Mouse (Mus musculus) hindbrain, embryonic 12.5 days (tissue): ENCODE results near the gene Rbms3. TPM values are rescaled to one million over a fixed set of nuclear protein-coding genes. Genes with fewer than 3 reads are reported as not detected.

Experiments
- ATAC-seq: fragments of 200-750 bp; cut with Nextera tagmentation; 2 replicates; pipeline ENCODE4 v1.8.0; 2017; ENCODE audit warnings: moderate TSS enrichment; ENCODE audit not compliant: low FRiP score
- H3K27ac ChIP-seq: fragments of 300-500 bp; sonication (generic); 2 replicates; pipeline ENCODE4 v1.5.1; 2016; ENCODE audit warnings: mild to moderate bottlenecking
- H3K27me3 ChIP-seq: fragments of 300-500 bp; sonication (generic); 2 replicates; pipeline ENCODE4 v1.6.1; 2016; ENCODE audit warnings: mild to moderate bottlenecking
- H3K36me3 ChIP-seq: fragments of 300-500 bp; sonication (generic); 2 replicates; pipeline ENCODE4 v1.6.1; 2016; ENCODE audit warnings: mild to moderate bottlenecking
- H3K4me1 ChIP-seq: fragments of 300-500 bp; sonication (generic); 2 replicates; pipeline ENCODE4 v1.6.1; 2016
- H3K4me2 ChIP-seq: fragments of 300-500 bp; sonication (generic); replicated peaks from 2 replicates; pipeline ENCODE4 v1.6.1; 2016; ENCODE audit warnings: mild to moderate bottlenecking
- H3K4me3 ChIP-seq: fragments of 300-500 bp; sonication (generic); 2 replicates; pipeline ENCODE4 v1.5.1; 2016; ENCODE audit warnings: mild to moderate bottlenecking
- H3K9ac ChIP-seq: fragments of 300-500 bp; sonication (generic); 2 replicates; pipeline ENCODE4 v1.6.1; 2016; ENCODE audit warnings: mild to moderate bottlenecking, moderate library complexity
- H3K9me3 ChIP-seq: fragments of 300-500 bp; sonication (generic); replicated peaks from 2 replicates; pipeline ENCODE4 v1.6.1; 2016; ENCODE audit warnings: mild to moderate bottlenecking
- WGBS: fragments of 180-500 bp; shearing (Covaris S2); methylation state at CpG from one replicate; pipeline ENCODE4 v1.1.7; 2016; 5-methylcytosine and 5-hydroxymethylcytosine counted together
- polyA plus RNA-seq: library from polyadenylated mRNA; unstranded; fragments of >200 nt; fragmentation: Nextera tagmentation; extraction: Ambion mirVana; gene quantifications from 2 replicates; pipeline ENCODE4 v1.2.1, GENCODE M21; 2016

The Rbms3 gene
- polyA plus RNA-seq, 1 experiment from 2014 or later: 58.7 TPM

- WGBS: 90% methylated on average over 4 of the region's 4 CpGs
- no peaks in the 10 kb centered on the region for H3K27me3 ChIP-seq
- no peak for ATAC-seq
- H3K9ac ChIP-seq: no peak overlapping the region
- no peaks in the 10 kb centered on the region for H3K9me3 ChIP-seq
- H3K4me2 ChIP-seq: no peak overlapping the region
- H3K36me3 ChIP-seq: no peaks in the 10 kb centered on the region
- no peak overlapping the region for H3K27ac ChIP-seq
- H3K4me1 ChIP-seq: no peaks in the 10 kb centered on the region
- no peak overlapping the region for H3K4me3 ChIP-seq
These were observed 1086.9 kb downstream of the Rbms3 start for GRCm38 (mm10) chr9:116542793-116543192.

- no peak overlapping the region for H3K4me3 ChIP-seq
- H3K9me3 ChIP-seq: no peaks in the 10 kb centered on the region
- H3K4me1 ChIP-seq: no peaks in the 10 kb centered on the region
- H3K9ac ChIP-seq: no peak overlapping the region
- ATAC-seq: no peak
- no peaks in the 10 kb centered on the region for H3K27me3 ChIP-seq
- no peak overlapping the region for H3K4me2 ChIP-seq
- H3K36me3 ChIP-seq: no peaks in the 10 kb centered on the region
- whole genome bisulfite sequencing: 82% methylated on average over 7 of the region's 7 CpGs
- no peak overlapping the region for H3K27ac ChIP-seq
These were observed 1087.7 kb downstream of the Rbms3 start for GRCm38 (mm10) chr9:116541976-116542375.

- WGBS: 73% methylated on average over 3 of the region's 3 CpGs
- peaks cover 3% of the 10 kb centered on the region; the same call in 1 of the 2 replicates for H3K9me3 ChIP-seq
- no peak for ATAC-seq
These were observed 1094.0 kb downstream of the Rbms3 start for GRCm38 (mm10) chr9:116535709-116536108.

GRCm38 (mm10) chr9:116533381-116533780 lies 1096.3 kb downstream of the Rbms3 start:
- no peak for ATAC-seq
- H3K27ac ChIP-seq: no peak overlapping the region

More at GRCm38 (mm10) chr9:116535709-116536108, 1094.0 kb downstream of the Rbms3 start:
- Histone ChIP-seq H3K9ac (no peak overlapping the region), H3K27ac (no peak overlapping the region), H3K4me2 (no peak overlapping the region), H3K4me1 (no peaks in the 10 kb centered on the region), H3K27me3 (no peaks in the 10 kb centered on the region), H3K4me3 (no peak overlapping the region), H3K36me3 (no peaks in the 10 kb centered on the region)

GRCm38 (mm10) chr9:116531121-116531520 lies 1098.6 kb downstream of the Rbms3 start:
- Histone ChIP-seq H3K4me2 (no peak overlapping the region), H3K27ac (no peak overlapping the region), H3K4me3 (no peak overlapping the region), H3K4me1 (no peaks in the 10 kb centered on the region), H3K9me3 (peaks cover 3% of the 10 kb centered on the region; the same call in 1 of the 2 replicates), H3K27me3 (no peaks in the 10 kb centered on the region), H3K9ac (no peak overlapping the region), H3K36me3 (no peaks in the 10 kb centered on the region)
- 94% methylated on average over 4 of the region's 4 CpGs for WGBS
- no peak for ATAC-seq

More at GRCm38 (mm10) chr9:116533381-116533780, 1096.3 kb downstream of the Rbms3 start:
- no peaks in the 10 kb centered on the region for H3K4me1 ChIP-seq
- no peak overlapping the region for H3K4me3 ChIP-seq
- no peak overlapping the region for H3K4me2 ChIP-seq
- no peak overlapping the region for H3K9ac ChIP-seq
- WGBS: 79% methylated on average over 5 of the region's 5 CpGs
- H3K27me3 ChIP-seq: no peaks in the 10 kb centered on the region
- no peaks in the 10 kb centered on the region for H3K36me3 ChIP-seq
- peaks cover 3% of the 10 kb centered on the region; the same call in 1 of the 2 replicates for H3K9me3 ChIP-seq

GRCm38 (mm10) chr9:116524386-116524785 lies 1105.3 kb downstream of the Rbms3 start:
- Histone ChIP-seq H3K36me3 (no peaks in the 10 kb centered on the region), H3K9me3 (no peaks in the 10 kb centered on the region), H3K27me3 (no peaks in the 10 kb centered on the region), H3K9ac (no peak overlapping the region), H3K4me3 (no peak overlapping the region), H3K27ac (no peak overlapping the region), H3K4me2 (no peak overlapping the region), H3K4me1 (no peaks in the 10 kb centered on the region)
- WGBS: 81% methylated on average over 5 of the region's 5 CpGs
- ATAC-seq: no peak
